ENCODE assay signal across 27 mouse cellular contexts in genomic region chr11:60937611-60938010, GRCm38 (mm10). TPM values are rescaled to one million over a fixed set of nuclear protein-coding genes. Genes with fewer than 3 reads are reported as not detected.
DNase-seq lines count a peak whose midpoint lies in the region; ATAC-seq and TF ChIP-seq lines count a peak whose summit lies in the region.
"Had no signal": no experiment of that assay in that cellular context is flagged by ENCODE, and none has a peak within 500 bp of the region (broad histone marks: within the 10 kb centered on the region; RNA-seq: fewer than 3 reads in every experiment).

No protein-coding gene starts in this region.

- no peaks in the 10 kb centered on the region for H3K9me3 ChIP-seq in megakaryocyte, embryonic 14.5 days
- no peaks in the 10 kb centered on the region for H3K9me3 ChIP-seq in liver, embryonic 15.5 days (replicated peaks)
- no peaks in the 10 kb centered on the region for H3K9me3 ChIP-seq in forebrain, embryonic 11.5 days (ENCODE audit: control insufficient read depth, low read length)
- H3K9me3 ChIP-seq: embryonic facial prominence, embryonic 13.5 days; forebrain, embryonic 10.5 days; heart, embryonic 15.5 days; hindbrain, embryonic 12.5 days; limb, embryonic 13.5 days; neural tube, embryonic 15.5 days had no signal

- peak overlapping the region; percentile 61 for H3K27ac ChIP-seq in gastrocnemius, adult 2 months
- peak overlapping the region; percentile 98; the same call in 1 of the 2 replicates for H3K27ac ChIP-seq in liver, embryonic 15.5 days (replicated peaks)
- no peak overlapping the region for H3K27ac ChIP-seq in forebrain, embryonic 11.5 days (ENCODE audit: low read depth, low read length)
- H3K27ac ChIP-seq: embryonic facial prominence, embryonic 13.5 days; forebrain, embryonic 10.5 days; heart, embryonic 15.5 days; hindbrain, embryonic 12.5 days; layer of hippocampus, adult 2 months; limb, embryonic 13.5 days; neural tube, embryonic 15.5 days had no signal

- no peak overlapping the region for H3K4me3 ChIP-seq in gastrocnemius, adult 2 months
- H3K4me3 ChIP-seq in megakaryocyte, embryonic 14.5 days (replicated peaks): peak overlapping the region; percentile 91
- H3K4me3 ChIP-seq in liver, embryonic 15.5 days (replicated peaks): no peak overlapping the region
- H3K4me3 ChIP-seq in forebrain, embryonic 11.5 days (ENCODE audit: low read depth, low read length): no peak overlapping the region
- H3K4me3 ChIP-seq: embryonic facial prominence, embryonic 13.5 days; forebrain, embryonic 10.5 days; heart, embryonic 15.5 days; hindbrain, embryonic 12.5 days; layer of hippocampus, adult 2 months; limb, embryonic 13.5 days; neural tube, embryonic 15.5 days had no signal

- no peak for ATAC-seq in megakaryocyte, adult 5-6 weeks (ENCODE audit: poor library complexity, severe bottlenecking)
- ATAC-seq in liver, embryonic 15.5 days (ENCODE audit: insufficient read depth): no peak
- ATAC-seq in forebrain, embryonic 11.5 days (replicated peaks; ENCODE audit: low FRiP score): no peak
- ATAC-seq: forebrain, embryonic 16.5 days had no signal

- no peaks in the 10 kb centered on the region for H3K27me3 ChIP-seq in megakaryocyte, embryonic 14.5 days (replicated peaks)
- H3K27me3 ChIP-seq in liver, embryonic 15.5 days: no peaks in the 10 kb centered on the region
- H3K27me3 ChIP-seq in forebrain, embryonic 11.5 days (ENCODE audit: control insufficient read depth, insufficient read depth, low read length): no peaks in the 10 kb centered on the region
- H3K27me3 ChIP-seq: embryonic facial prominence, embryonic 13.5 days; heart, embryonic 15.5 days; hindbrain, embryonic 12.5 days; limb, embryonic 13.5 days; neural tube, embryonic 15.5 days had no signal

- 49% methylated on average over 3 of the region's 3 CpGs for WGBS in liver, embryonic 15.5 days (ENCODE audit: insufficient replicate concordance)
- WGBS in forebrain, embryonic 11.5 days: 87% methylated on average over 3 of the region's 3 CpGs

- intact Hi-C loops in gastrocnemius, adult 2 months (cut with DNase I): no loop called here

- peaks cover 81% of the 10 kb centered on the region for H3K36me3 ChIP-seq in megakaryocyte, embryonic 14.5 days (replicated peaks; ENCODE audit: low read length)
- H3K36me3 ChIP-seq in liver, embryonic 15.5 days (replicated peaks): peaks cover 56% of the 10 kb centered on the region
- no peaks in the 10 kb centered on the region for H3K36me3 ChIP-seq in forebrain, embryonic 11.5 days (ENCODE audit: control insufficient read depth, insufficient read depth, low read length)

- no peak for DNase-seq in gastrocnemius, adult 2 months
- no peak for DNase-seq in gastrocnemius, postnatal 25 days
- no peak for DNase-seq in forebrain, embryonic 11.5 days (ENCODE audit: low spot score)
- DNase-seq in layer of hippocampus, postnatal 25 days (ENCODE audit: extremely low spot score in 1 of 2, low spot score in 1 of 2): no peak
- no peak for DNase-seq in embryo, embryonic 11 days
- DNase-seq: adrenal gland, postnatal 25 days; cerebellum, adult 11-12 months; cerebellum, adult 9-11 months; kidney, adult 2 months; kidney, postnatal 36 days; lung, embryonic 14.5 days; lung, postnatal 36 days; midbrain, embryonic 14.5 days; retina, postnatal 1 day; right cerebral cortex, postnatal 14 days; thymus, postnatal 14 days had no signal

- no peak overlapping the region for H3K9ac ChIP-seq in liver, embryonic 15.5 days
- no peak overlapping the region for H3K9ac ChIP-seq in forebrain, embryonic 11.5 days (ENCODE audit: low read length)
- H3K9ac ChIP-seq: embryonic facial prominence, embryonic 13.5 days; heart, embryonic 15.5 days; limb, embryonic 13.5 days; lung, embryonic 14.5 days; neural tube, embryonic 15.5 days had no signal

- peaks cover 99% of the 10 kb centered on the region for H3K4me1 ChIP-seq in megakaryocyte, embryonic 14.5 days
- peaks cover 99% of the 10 kb centered on the region for H3K4me1 ChIP-seq in liver, embryonic 15.5 days (replicated peaks)
- H3K4me1 ChIP-seq in forebrain, embryonic 11.5 days (replicated peaks; ENCODE audit: control insufficient read depth, insufficient read depth, low read length): peaks cover 15% of the 10 kb centered on the region; the same call in 1 of the 2 replicates

- no peak for TF ChIP-seq CTCF in gastrocnemius, adult 2 months (IDR thresholded peaks at IDR 0.05)

- H3K4me2 ChIP-seq in liver, embryonic 15.5 days: no peak overlapping the region
- no peak overlapping the region for H3K4me2 ChIP-seq in forebrain, embryonic 11.5 days (ENCODE audit: low read depth, low read length, severe bottlenecking)
- H3K4me2 ChIP-seq: embryonic facial prominence, embryonic 13.5 days; heart, embryonic 15.5 days; hindbrain, embryonic 12.5 days; limb, embryonic 13.5 days; lung, embryonic 14.5 days; neural tube, embryonic 15.5 days had no signal

RNA-seq across cellular contexts. Expression of gene Map2k3, which starts 5.8 kb away (rescaled TPM):
- total RNA-seq in gastrocnemius, adult 2 months (2021): 100 to 1,000 TPM; 136 to 159 TPM
- total RNA-seq in gastrocnemius, postnatal 25 days (2021): 100 to 1,000 TPM; 154 to 218 TPM
- 158 and 191 TPM in 2 replicates for polyA plus RNA-seq in megakaryocyte, embryonic 14.5 days (2012; ENCODE audit: insufficient read depth, low replicate concordance)
- total RNA-seq in megakaryocyte, adult 5-6 weeks (2015): 34.2 and 37.2 TPM in 2 replicates
- 10.5 and 16.3 TPM in 2 replicates for total RNA-seq in megakaryocyte, adult 5-6 weeks (2017)
- polyA plus RNA-seq in liver, embryonic 15.5 days (2015; fragmentation: Nextera tagmentation; extraction: Ambion mirVana): 142 and 165 TPM in 2 replicates
- polyA plus RNA-seq in forebrain, embryonic 11.5 days (2014; fragmentation: Nextera tagmentation; extraction: Ambion mirVana): 47.3 and 51.0 TPM in 2 replicates
- 10 to 100 TPM; 12.4 to 13.4 TPM for total RNA-seq in layer of hippocampus, postnatal 25 days (2021)

RNA-seq across cellular contexts. Expression of gene Natd1, which starts 23.1 kb away (rescaled TPM):
- 10 to 100 TPM in 1 of 2 experiments, 1 to 10 TPM in 1; 8.6 to 10.4 TPM for total RNA-seq in gastrocnemius, adult 2 months (2021)
- 10 to 100 TPM in 1 of 2 experiments, 1 to 10 TPM in 1; 9.5 to 10.3 TPM for total RNA-seq in gastrocnemius, postnatal 25 days (2021)
- 2.5 and 7.8 TPM in 2 replicates for polyA plus RNA-seq in megakaryocyte, embryonic 14.5 days (2012; ENCODE audit: insufficient read depth, low replicate concordance)
- total RNA-seq in megakaryocyte, adult 5-6 weeks (2015): 5.6 and 5.8 TPM in 2 replicates
- 2.7 and 3.3 TPM in 2 replicates for total RNA-seq in megakaryocyte, adult 5-6 weeks (2017)
- 13.2 and 14.8 TPM in 2 replicates for polyA plus RNA-seq in liver, embryonic 15.5 days (2015; fragmentation: Nextera tagmentation; extraction: Ambion mirVana)
- 25.7 and 26.1 TPM in 2 replicates for polyA plus RNA-seq in forebrain, embryonic 11.5 days (2014; fragmentation: Nextera tagmentation; extraction: Ambion mirVana)
- total RNA-seq in layer of hippocampus, postnatal 25 days (2021): 10 to 100 TPM; 12.7 to 12.9 TPM

RNA-seq across cellular contexts. Expression of gene Tmem11, which starts 58.5 kb away (rescaled TPM):
- 10 to 100 TPM; 41.4 to 41.6 TPM for total RNA-seq in gastrocnemius, adult 2 months (2021)
- total RNA-seq in gastrocnemius, postnatal 25 days (2021): 10 to 100 TPM; 34.0 TPM
- 9.2 and 13.5 TPM in 2 replicates for polyA plus RNA-seq in megakaryocyte, embryonic 14.5 days (2012; ENCODE audit: insufficient read depth, low replicate concordance)
- 13.3 and 18.7 TPM in 2 replicates for total RNA-seq in megakaryocyte, adult 5-6 weeks (2015)
- 32.7 and 37.7 TPM in 2 replicates for total RNA-seq in megakaryocyte, adult 5-6 weeks (2017)
- polyA plus RNA-seq in liver, embryonic 15.5 days (2015; fragmentation: Nextera tagmentation; extraction: Ambion mirVana): 26.7 and 28.7 TPM in 2 replicates
- polyA plus RNA-seq in forebrain, embryonic 11.5 days (2014; fragmentation: Nextera tagmentation; extraction: Ambion mirVana): 59.8 and 70.9 TPM in 2 replicates
- 10 to 100 TPM; 24.9 to 29.7 TPM for total RNA-seq in layer of hippocampus, postnatal 25 days (2021)
